Mouse (Mus musculus) intestine, postnatal 0 days (tissue): ENCODE results near the gene Eipr1. TPM values are rescaled to one million over a fixed set of nuclear protein-coding genes. Genes with fewer than 3 reads are reported as not detected.
A peak's percentile ranks its signal among the peaks of the same experiment; 100 is the strongest.

Experiments
- ATAC-seq: fragments of 200-750 bp; cut with Nextera tagmentation; 2 replicates; pipeline ENCODE4 v1.8.0; 2017; ENCODE audit warnings: mild to moderate bottlenecking, moderate TSS enrichment, moderate library complexity
- H3K27ac ChIP-seq: fragments of 300-500 bp; sonication (generic); 2 replicates; pipeline ENCODE4 v1.5.1; 2014; ENCODE audit warnings: mild to moderate bottlenecking, low read depth, low read length, moderate library complexity
- H3K27me3 ChIP-seq: fragments of 300-500 bp; sonication (generic); replicated peaks from 2 replicates; pipeline ENCODE4 v1.6.1; 2014; ENCODE audit warnings: low read length, mixed read lengths; ENCODE audit not compliant: control insufficient read depth, insufficient read depth
- H3K36me3 ChIP-seq: fragments of 300-500 bp; sonication (generic); 2 replicates; pipeline ENCODE4 v1.6.1; 2014; ENCODE audit warnings: mild to moderate bottlenecking, moderate library complexity; ENCODE audit not compliant: control insufficient read depth, insufficient read depth
- H3K4me1 ChIP-seq: fragments of 300-500 bp; sonication (generic); replicated peaks from 2 replicates; pipeline ENCODE4 v1.6.1; 2014; ENCODE audit warnings: antibody characterized with exemption, low read length, mixed read lengths; ENCODE audit not compliant: control insufficient read depth, insufficient read depth
- H3K4me2 ChIP-seq: fragments of 300-500 bp; sonication (generic); replicated peaks from 2 replicates; pipeline ENCODE4 v1.6.1; 2014; ENCODE audit warnings: low read depth, mild to moderate bottlenecking, moderate library complexity
- H3K4me3 ChIP-seq: fragments of 300-500 bp; sonication (generic); 2 replicates; pipeline ENCODE4 v1.5.1; 2014; ENCODE audit warnings: low read depth, low read length
- H3K9ac ChIP-seq: fragments of 300-500 bp; sonication (generic); 2 replicates; pipeline ENCODE4 v1.6.1; 2014; ENCODE audit warnings: mild to moderate bottlenecking, low read depth, low read length
- H3K9me3 ChIP-seq: fragments of 300-500 bp; sonication (generic); 2 replicates; pipeline ENCODE4 v1.6.1; 2016; ENCODE audit warnings: mixed run types; ENCODE audit not compliant: control insufficient read depth
- CTCF ChIP-seq: sonication (generic); IDR thresholded peaks from 2 replicates; pipeline ENCODE4 v1.5.1; 2016; ENCODE audit warnings: low read depth, mild to moderate bottlenecking, control low read depth, antibody characterized with exemption, moderate library complexity
- WGBS: fragments of 180-500 bp; shearing (Covaris S2); extraction: QIAGEN DNeasy Blood & Tissue Kit; methylation state at CpG from one replicate; pipeline ENCODE4 v1.1.7; 2014; 5-methylcytosine and 5-hydroxymethylcytosine counted together
- polyA plus RNA-seq: library from polyadenylated mRNA; unstranded; fragments of >200 nt; fragmentation: Nextera tagmentation; extraction: Ambion mirVana; gene quantifications from 2 replicates; pipeline ENCODE4 v1.2.1, GENCODE M21; 2015

Gene Eipr1
- 23.0 and 23.3 TPM in 2 replicates for polyA plus RNA-seq

- H3K9ac ChIP-seq = peak within 1 kb of the TSS; percentile 81
- H3K27me3 ChIP-seq = no peaks in the 10 kb centered on the region
- H3K27ac ChIP-seq = peak within 1 kb of the TSS; percentile 60
- H3K4me1 ChIP-seq = peaks cover 10% of the 10 kb centered on the region; the same call in 1 of the 2 replicates
- TF ChIP-seq CTCF = peak; percentile 45
- H3K4me2 ChIP-seq = peak within 1 kb of the TSS; percentile 97
- no peaks in the 10 kb centered on the region for H3K9me3 ChIP-seq
- peak within 1 kb of the TSS; percentile 90 for H3K4me3 ChIP-seq
- no peaks in the 10 kb centered on the region for H3K36me3 ChIP-seq
- peak; percentile 92 for ATAC-seq
- WGBS = 3% methylated on average over 36 of the region's 36 CpGs
These were observed at the start of gene Eipr1 for GRCm38 (mm10) chr12:28751508-28752263. Gene Eipr1, plus strand, starts transcription at chr12:28751803.

- Histone ChIP-seq H3K4me2 (no peak overlapping the region), H3K36me3 (peaks cover 34% of the 10 kb centered on the region; the same call in 1 of the 2 replicates), H3K4me1 (no peaks in the 10 kb centered on the region), H3K9ac (no peak overlapping the region), H3K27ac (no peak overlapping the region), H3K4me3 (no peak overlapping the region), H3K27me3 (no peaks in the 10 kb centered on the region), H3K9me3 (no peaks in the 10 kb centered on the region)
- 36% methylated on average over 12 of the region's 12 CpGs for WGBS
- ATAC-seq = no peak
- TF ChIP-seq CTCF = peak; percentile 26
These were observed 47.2 kb upstream of the Eipr1 start for GRCm38 (mm10) chr12:28704381-28704780.

- H3K27me3 ChIP-seq = no peaks in the 10 kb centered on the region
- 85% methylated on average over 6 of the region's 6 CpGs for WGBS
- H3K4me1 ChIP-seq = no peaks in the 10 kb centered on the region
- ATAC-seq = no peak
- no peak overlapping the region for H3K4me2 ChIP-seq
- no peak overlapping the region for H3K4me3 ChIP-seq
- H3K36me3 ChIP-seq = peaks cover 42% of the 10 kb centered on the region
- H3K9me3 ChIP-seq = no peaks in the 10 kb centered on the region
- H3K27ac ChIP-seq = no peak overlapping the region
- TF ChIP-seq CTCF = no peak
- no peak overlapping the region for H3K9ac ChIP-seq
These were observed 46.4 kb upstream of the Eipr1 start for GRCm38 (mm10) chr12:28705204-28705603.

- Histone ChIP-seq H3K27ac (no peak overlapping the region), H3K4me1 (no peaks in the 10 kb centered on the region)
- no peak for ATAC-seq
These were observed 43.4 kb upstream of the Eipr1 start for GRCm38 (mm10) chr12:28708154-28708553.

GRCm38 (mm10) chr12:28710566-28711185 lies 40.9 kb upstream of the Eipr1 start:
- Histone ChIP-seq H3K9me3 (no peaks in the 10 kb centered on the region), H3K27me3 (no peaks in the 10 kb centered on the region), H3K4me1 (no peaks in the 10 kb centered on the region), H3K9ac (no peak overlapping the region), H3K4me3 (no peak overlapping the region), H3K4me2 (no peak overlapping the region), H3K27ac (no peak overlapping the region), H3K36me3 (peaks cover 58% of the 10 kb centered on the region)
- no peak for ATAC-seq
- 85% methylated on average over 22 of the region's 22 CpGs for WGBS
- TF ChIP-seq CTCF = no peak

More at GRCm38 (mm10) chr12:28708154-28708553, 43.4 kb upstream of the Eipr1 start:
- H3K27me3 ChIP-seq = no peaks in the 10 kb centered on the region
- TF ChIP-seq CTCF = no peak
- H3K9ac ChIP-seq = no peak overlapping the region
- no peaks in the 10 kb centered on the region for H3K9me3 ChIP-seq
- H3K36me3 ChIP-seq = peaks cover 62% of the 10 kb centered on the region
- no peak overlapping the region for H3K4me2 ChIP-seq
- WGBS = 86% methylated on average over 4 of the region's 4 CpGs
- no peak overlapping the region for H3K4me3 ChIP-seq

GRCm38 (mm10) chr12:28714822-28715632 lies 36.6 kb upstream of the Eipr1 start:
- Histone ChIP-seq H3K27me3 (no peaks in the 10 kb centered on the region), H3K4me1 (no peaks in the 10 kb centered on the region), H3K27ac (no peak overlapping the region), H3K4me2 (no peak overlapping the region), H3K36me3 (peaks cover 57% of the 10 kb centered on the region), H3K9ac (no peak overlapping the region), H3K9me3 (no peaks in the 10 kb centered on the region), H3K4me3 (no peak overlapping the region)
- no peak for ATAC-seq
- TF ChIP-seq CTCF = no peak
- WGBS = 81% methylated on average over 24 of the region's 24 CpGs
